Mouse (Mus musculus) spleen, postnatal 14 days (tissue): ENCODE measurements around the gene Ero1l.

Source experiments
- DNase-seq, 2 experiments: peaks; one replicate each; pipeline ENCODE4 v3.0.0; 2021 to 2022; ENCODE audit warnings: low spot score in 2 of 2

The Ero1l gene

DNA sequence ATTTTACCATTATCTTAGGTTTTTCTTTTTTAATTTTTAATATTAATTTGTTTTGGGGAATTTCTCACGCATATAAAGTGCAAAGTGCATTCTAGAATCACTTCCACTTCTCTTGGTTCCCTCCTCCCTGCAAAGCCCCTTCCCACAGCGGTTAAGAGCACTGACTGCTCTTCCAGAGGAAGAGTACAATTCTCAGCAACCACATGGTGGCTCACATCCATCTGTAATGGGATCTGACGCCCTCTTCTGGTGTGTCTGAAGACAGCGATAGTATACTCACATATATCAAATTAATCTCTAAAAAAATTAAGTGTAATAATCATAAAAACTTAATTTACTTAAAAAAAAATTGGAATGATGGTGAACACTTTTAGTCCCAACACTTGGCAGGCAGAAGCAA lies 14.2 kb downstream of the Ero1l start:
- DNase-seq = no peak

DNA sequence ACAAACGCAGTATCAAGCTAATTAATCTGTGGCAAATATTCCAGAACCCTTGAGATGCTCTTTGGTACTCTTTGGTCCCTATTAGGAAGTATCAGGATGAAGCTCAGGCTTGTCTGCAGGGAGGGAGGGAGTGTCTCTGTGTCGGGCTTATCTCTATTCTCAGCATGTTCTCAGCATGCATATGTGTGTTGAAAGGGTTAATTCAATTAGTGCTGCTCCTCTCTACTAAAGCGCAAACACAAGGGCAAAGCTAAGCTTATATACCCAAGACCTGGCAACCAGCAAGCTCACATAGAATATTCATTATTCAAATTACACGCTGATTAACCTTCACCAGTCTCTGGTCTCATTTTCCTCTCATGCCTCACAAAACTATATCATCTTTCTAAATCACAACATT lies 14.6 kb downstream of the Ero1l start:
- no peak for DNase-seq

DNA sequence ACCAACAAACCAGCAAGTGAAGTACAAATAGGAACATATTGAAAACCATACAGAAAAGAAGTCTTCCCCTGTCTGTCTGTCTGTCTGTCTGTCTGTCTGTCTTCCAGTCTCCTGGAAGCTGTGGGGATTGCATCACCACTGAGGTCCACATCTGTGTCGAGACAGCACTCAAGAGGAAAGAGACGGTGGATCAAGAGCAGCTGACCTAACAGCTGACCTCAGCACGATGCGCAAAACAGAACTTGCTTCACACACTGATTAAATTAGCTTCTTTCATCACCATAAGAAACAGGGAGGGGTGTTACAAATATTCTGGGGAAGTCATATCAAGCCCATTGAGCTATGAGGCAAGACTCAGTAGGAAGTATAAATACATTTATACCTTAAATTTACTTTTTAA lies 27.0 kb downstream of the Ero1l start:
- DNase-seq = no peak

DNA sequence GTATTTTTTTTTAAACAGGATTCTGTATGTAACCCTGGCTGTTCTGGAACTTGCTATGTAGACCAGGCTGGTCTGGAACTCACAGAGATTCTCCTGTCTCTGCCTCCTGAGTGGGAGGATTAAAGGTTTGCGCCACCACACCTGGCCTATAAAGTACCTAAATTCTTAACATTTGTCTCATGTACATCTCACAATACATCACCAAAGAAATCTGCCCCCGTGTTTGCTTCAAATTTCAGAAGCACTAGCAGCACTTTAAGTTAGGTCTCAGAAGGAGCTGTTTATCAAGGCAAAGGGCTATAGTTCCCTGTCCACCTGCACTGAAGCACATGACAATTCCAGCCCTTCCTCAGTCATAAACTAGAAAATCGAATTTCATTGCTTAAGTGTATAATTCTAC lies 36.5 kb downstream of the Ero1l start:
- DNase-seq = no peak

GRCm38 (mm10) chr14:45275816-45276215 lies 42.8 kb downstream of the Ero1l start:
- no peak for DNase-seq

- no peak for DNase-seq
Observed at GRCm38 (mm10) chr14:45263831-45264592, 54.6 kb downstream of the Ero1l start.

- no peak for DNase-seq
Observed at GRCm38 (mm10) chr14:45251548-45252076, 67.0 kb downstream of the Ero1l start.

DNA sequence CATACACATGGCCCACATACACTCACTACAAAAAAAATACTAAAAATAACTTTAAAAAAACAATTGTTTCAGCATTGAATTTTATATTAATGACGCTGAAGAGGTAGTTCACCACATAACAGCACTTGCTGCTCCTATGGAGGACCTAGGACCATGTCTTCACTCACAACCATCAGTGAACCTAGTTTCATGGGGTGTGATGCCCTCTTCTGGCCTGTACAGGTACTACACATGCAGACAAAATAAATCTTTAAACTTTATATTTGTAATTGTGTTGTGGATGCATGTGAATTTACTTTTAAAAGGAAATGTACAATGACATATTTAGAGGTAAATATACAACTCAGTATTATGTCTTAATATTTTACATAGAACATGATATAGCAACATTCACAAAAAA lies 77.0 kb downstream of the Ero1l start:
- peak in 1 of 2 experiments; percentile 3 for DNase-seq

DNA sequence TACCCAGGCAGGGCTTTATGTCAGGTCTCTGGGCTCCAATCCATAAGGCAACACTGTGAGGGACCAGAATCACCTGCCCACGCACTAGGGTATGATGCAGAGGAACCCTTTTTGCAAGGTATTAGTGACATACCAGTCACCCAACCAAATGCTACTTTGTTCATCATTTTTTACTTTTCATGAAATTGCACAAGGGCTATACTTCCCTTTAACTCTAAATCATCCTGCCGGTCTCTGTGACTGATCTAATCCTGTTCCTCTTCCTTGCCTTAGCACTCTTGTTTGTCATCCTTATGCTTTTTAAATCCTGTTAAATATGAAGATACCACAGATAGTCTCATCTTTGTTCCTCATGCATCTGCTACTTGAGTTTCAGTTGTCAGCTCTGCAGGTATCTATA lies 79.5 kb downstream of the Ero1l start:
- no peak for DNase-seq
